Mouse (Mus musculus): ENCODE measurements around the gene Fundc1.
A peak's percentile ranks its signal among the peaks of the same experiment; 100 is the strongest.
"Not testable (repeated sequence)": the region's sequence is repeated elsewhere in the genome, so short reads cannot be mapped to it uniquely, and the experiment has no call there.

Fundc1 gene

DNA sequence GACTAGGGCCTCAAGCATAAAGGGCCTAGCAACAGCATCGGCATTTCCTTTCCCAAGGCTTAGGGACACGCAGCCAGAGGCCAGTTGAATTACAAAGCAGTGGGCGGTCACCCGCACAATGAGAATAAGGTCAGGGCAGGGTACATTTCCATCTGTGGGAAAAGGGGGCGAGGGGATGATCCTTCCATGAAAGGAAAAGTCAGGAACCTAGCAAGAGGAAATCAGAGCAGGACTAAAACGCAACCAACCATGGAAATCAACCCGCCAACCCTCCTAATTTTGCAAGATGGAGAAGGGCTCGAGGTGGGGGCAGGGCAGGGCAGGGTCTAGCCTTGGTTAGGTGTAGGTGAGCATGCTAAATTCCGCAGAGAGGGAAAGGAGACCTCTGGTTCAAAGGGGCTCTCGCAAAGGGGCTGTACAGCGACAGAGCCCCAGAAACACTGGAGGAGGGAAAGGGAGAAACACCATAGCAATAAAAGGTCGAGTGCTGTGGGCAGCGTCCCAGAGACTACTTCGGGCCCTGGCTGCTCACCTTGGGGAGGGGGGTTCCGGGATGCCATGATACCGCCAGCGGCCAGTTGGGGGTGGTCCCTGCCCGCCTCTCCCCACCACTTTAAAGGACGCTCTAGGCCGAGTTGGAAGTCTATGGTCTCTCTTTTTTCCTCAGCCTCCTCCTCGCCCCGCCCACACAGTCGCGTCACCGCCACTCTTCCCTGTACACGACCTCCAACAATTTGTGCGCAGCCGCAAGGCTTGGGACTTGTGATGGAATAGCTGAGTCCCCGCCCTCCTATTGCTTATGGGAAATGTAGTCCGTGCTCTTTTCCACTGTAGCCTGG is at the start of gene Fundc1:
Gene Fundc1 (minus strand): TSS at position 705 of the 839 bp plus-strand sequence.
- peak; percentile 93 for DNase-seq (ENCODE audit: low read depth, low spot score)

DNA sequence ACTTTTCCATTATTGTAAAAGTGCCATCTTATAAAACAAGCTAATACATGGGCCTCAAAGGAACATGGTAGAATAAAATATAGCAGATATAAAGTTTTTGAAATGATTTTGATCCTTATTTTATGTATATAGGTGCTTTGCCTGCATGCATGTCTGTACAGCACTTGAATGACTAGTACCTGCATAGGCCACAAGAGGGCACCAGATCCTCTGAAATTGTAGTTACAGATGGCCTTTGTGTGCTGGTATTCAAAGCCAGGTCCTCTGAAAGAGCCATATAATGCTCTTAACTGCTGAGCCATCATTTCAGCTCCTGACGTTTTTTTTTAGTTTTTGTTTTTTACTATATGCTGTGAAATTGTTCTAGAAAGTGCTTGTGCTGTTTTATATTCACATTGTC is 39.1 kb upstream of the Fundc1 start:
- peak; percentile 2 for DNase-seq (ENCODE audit: low read depth, low spot score)

DNA sequence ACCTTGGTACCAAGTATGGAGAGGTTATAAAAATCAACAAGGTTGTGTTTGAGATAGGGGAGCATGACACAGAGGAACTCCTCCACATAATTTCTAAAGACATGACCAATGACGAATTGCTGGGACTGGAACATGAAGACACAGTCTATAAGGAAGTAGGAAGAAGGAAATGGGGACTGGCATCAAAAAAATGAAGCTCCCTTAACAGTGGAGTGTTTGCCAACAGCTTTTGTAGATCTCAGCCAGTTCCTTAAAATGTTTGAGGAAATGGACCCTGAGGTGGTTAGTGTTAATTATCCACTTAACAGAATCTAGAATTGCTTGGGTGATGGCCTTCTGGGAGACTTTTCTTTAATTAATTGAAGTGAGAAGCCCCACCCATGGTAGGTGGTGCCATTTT is 36.6 kb upstream of the Fundc1 start:
- no peak for DNase-seq (ENCODE audit: low read depth, low spot score)

DNA sequence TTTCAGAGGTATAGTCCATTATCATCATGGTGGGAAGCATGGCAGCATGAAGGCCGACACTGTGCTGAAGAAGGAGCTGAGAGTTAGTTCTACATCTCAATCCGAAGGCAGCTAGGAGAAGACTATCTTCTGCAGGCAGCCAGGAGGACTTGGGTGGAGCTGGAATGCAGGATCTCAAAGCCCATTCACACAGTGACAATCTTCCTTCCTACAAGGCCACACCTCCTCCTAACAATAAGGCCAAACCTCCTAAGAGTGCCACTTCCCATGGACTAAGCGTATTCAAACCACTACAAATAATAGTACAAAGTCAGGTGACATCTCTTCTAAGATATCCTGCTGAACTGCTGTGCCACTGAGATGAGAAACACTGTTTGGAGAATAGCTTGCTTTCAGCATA is 35.5 kb upstream of the Fundc1 start:
- no peak for DNase-seq (ENCODE audit: low read depth, low spot score)

DNA sequence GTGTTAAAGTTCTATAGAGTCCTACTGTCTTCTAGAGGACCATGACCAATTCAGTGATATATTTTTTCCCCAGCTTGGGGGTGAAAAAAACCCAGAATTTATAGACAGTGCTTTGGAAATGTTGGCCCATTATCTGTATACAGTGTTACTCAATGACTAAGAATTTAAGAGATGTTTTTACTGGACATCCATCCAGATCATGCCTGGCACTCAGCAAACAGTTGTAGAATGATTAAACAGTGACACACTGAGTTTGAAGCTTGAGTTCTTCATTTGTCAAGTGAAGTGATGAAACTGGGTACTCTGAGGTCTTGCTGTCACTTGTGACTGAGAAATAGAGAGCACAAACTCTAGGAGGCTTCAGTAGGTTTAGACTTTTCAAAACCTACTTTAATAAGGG is 21.2 kb upstream of the Fundc1 start:
- no peak for DNase-seq (ENCODE audit: low read depth, low spot score)

DNA sequence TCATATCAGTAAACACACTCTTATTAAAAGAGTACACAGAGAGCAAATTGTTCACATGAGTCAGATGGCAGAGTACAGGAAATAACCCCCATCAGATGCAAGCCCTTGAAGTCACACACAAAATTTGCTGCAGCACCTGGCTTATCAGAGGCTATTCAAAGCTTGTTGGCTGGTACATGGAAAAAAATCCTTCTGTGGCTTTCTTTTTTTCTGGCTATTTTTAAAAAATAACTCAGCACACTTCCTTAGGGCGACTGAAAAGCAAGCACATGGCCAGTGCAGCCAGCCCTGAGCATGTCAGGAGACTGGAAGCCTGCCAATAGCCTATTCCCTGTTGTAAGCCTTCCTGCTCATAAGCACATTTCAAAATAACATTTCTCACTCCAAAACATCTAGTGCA is 18.6 kb upstream of the Fundc1 start:
- peak; percentile 5 for DNase-seq (ENCODE audit: low read depth, low spot score)

DNA sequence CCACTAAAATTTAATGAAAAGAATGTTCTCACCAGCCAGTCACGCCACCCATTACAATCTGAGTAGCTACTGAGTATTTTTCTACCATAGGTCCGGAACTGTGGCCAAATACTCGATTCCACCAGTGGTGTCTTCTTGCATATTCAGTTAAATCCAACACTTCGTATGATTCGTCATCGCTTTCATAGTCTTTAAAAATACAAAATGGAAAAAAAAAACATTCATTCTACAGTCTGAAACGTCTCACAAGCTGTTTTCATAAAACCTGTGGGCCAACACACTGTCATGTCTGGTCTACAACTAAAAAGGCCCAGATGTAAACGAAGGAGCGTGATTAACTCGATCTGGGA is 879 bp downstream of the Fundc1 start:
- DNase-seq (ENCODE audit: low read depth, low spot score) = no peak

DNA sequence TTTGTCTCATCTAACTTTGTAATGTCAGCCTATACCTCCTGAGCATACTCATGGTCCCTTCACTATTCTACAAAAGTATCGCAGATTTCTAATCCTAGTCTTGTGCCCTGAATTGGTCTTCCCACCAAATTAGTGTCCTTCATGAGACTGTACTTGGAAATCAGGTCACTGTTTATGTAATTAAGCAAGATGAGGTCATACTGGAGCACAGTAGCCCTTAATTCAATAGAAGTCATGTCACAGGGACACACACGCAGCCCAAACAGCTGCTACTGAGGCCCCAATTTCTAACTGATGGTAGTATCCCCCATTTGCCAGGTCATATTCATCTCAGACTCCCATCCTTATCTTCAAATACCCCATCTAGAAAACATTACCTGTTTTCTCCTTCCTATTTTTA is 3.5 kb downstream of the Fundc1 start:
- DNase-seq (ENCODE audit: low read depth, low spot score) = no peak

DNA sequence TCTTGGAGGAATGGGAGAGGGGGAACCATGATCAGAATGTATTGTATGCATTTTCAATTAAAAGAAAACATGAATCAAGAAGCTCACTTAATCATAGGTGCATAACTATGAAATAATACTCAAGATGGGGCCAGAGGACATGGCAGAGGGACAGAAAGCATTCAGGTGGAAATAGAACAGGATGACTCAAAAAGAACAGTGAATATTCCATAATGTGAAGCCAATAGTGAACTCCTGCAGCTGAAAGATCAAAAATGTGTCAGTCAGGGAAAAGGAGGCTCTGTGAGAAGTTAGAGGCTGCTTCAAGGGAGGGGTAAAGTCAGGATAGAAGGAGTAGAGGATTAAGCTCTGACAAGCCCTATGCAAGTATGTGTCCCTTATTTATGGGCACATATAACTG is 6.4 kb downstream of the Fundc1 start:
- no peak for DNase-seq (ENCODE audit: low read depth, low spot score)

DNA sequence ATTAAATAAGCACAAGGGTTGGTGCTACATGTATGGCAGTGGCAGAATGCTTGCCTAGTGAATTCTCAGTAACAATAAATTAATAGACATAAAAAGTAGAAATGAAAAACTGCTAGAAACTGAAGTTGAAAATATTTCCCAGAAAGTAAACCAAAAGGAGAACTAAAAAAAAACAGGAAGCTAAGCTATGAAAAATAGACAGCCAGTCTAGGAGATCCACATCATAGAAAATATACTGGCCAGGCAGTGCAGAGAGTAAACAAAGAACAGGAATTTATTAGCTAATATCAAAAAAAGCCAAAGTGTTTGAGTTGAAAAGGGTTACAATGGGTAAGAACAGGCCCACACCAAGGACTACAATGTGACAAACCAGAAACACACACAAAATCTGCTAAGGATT is 7.4 kb downstream of the Fundc1 start:
- no peak for DNase-seq (ENCODE audit: low read depth, low spot score)

DNA sequence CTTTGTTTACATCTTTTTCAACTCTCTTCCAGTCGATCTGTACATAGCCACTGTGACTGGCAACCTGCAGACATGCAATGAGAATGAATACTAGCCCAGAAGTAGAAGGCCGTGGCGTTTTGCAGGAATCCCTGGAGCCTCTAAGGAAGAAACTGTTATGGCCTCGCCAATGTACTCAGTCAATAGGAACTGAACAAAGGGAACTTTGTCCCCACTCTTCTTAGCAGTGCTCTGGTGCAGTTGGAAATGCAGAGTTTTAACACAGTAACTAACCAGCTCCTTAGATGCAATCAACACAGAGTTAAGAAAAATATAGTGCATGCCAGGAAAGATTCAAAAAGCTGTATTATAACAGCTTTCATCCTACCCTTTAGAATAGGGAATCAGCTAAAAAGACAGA is 13.4 kb downstream of the Fundc1 start:
- DNase-seq (ENCODE audit: low read depth, low spot score) = no peak

DNA sequence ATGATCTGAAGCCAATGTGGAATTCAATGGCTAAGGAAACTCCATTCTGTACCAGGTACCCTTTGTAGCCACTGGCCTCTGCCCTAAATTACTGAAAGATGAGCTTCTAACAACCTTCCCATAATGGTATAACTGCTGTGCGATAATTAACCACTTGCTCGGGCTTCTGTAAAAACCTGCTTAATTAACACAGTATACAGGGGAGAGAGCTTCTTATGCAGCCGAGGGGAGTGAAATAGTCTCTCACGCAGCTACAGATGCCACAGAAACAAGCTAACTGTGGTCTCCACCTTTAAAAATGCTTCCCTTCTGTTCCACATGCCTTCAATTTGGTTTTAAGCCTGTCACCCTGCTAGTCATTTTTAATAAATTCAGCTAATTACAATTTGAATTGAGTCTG is 17.6 kb downstream of the Fundc1 start:
- no peak for DNase-seq (ENCODE audit: low read depth, low spot score)

DNA sequence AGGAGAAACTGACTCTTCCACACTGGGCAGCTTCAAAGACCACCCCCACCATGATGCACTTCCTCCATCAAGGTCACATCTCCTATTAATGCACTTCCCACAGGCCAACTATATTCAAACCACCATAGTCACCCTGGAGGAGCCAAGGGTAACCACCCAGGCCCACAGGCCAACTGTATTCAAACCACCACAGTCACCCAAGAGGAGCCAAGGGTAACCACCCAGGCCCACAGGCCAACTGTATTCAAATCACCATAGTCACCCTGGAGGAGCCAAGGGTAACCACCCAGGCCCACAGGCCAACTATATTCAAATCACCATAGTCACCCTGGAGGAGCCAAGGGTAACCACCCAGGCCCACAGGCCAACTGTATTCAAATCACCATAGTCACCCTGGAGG is 20.5 kb downstream of the Fundc1 start:
- not testable (repeated sequence) for DNase-seq (ENCODE audit: low read depth, low spot score)

DNA sequence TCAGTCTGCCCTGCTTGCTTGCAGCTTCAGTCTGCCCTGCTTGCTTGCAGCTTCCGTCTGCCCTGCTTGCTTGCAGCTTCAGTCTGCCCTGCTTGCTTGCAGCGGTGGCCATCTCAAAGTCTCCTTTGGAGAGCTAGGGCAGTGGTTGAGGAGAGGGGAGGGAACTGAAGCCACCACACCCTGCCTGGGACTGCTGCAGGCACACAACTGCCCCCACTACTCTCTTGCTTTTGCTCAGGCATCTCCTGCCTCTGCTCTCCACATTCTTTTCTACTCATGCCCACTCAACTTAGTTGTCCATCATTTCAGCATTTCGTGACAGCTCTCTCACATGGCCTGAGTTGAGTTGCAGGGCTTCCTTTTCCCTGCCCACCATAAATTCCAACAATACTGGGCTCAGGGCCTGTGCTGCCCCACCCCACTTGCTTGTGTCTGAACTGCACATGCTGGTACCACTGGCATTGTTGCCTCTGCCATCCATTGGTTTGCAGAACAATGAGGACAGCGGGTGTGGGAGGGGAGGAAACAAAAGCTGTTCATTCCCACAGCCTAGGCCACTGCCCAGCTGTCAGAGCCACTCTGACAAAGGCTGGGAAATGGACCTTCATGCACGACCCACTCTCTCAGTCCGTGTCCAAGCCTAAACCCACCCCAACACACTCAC is 24.9 kb downstream of the Fundc1 start:
- no peak for DNase-seq (ENCODE audit: low read depth, low spot score)

DNA sequence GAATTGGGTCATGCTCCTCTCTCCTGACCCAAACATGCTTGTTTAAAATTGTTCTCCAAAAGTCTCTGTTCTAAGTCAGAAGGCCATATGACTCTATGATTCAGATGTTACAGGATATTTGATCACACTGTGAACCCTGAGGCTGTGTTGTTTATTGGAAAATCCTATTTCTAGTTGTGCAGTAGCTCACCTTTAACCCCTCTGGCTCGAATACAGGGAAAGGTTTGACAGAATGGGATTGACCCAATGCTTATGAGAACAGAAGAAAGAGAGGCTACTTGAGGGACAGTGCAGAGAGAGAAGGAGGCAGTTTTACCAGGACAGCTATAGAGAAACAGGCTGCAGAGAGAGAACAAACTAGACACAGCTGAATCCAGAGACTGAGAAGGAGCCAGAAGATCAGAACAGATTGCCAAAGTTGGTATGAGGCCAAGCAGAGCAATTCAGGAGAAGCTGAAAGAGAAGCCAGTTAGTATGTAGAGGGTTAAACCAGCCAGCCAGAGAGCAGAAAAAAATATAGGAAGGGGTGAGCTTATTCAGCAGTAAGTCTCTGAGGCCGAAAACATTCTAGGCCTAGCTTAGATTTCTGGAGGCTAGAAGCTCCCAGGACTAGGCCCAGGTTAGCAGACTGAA is 27.1 kb downstream of the Fundc1 start:
- no peak for DNase-seq (ENCODE audit: low read depth, low spot score)

DNA sequence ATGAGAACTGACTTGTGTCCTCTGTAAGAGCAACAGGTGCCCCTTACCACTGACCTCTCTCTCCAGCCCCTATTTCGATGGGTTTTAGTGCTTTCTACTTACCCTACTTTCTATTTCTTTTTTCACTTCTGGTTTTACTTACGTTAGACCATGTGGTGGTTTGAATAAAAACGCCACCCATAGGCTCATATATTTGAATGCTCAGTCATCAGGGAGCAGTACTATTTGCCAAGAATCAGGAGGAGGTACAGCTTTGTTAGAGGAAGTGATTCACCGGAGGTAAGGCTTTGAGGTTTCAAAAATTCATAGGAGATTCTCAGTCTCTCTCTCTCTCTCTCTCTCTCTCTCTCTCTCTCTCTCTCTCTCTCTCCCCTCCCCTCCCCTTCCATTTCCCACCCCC is 34.4 kb downstream of the Fundc1 start:
- DNase-seq (ENCODE audit: low read depth, low spot score) = no peak

DNA sequence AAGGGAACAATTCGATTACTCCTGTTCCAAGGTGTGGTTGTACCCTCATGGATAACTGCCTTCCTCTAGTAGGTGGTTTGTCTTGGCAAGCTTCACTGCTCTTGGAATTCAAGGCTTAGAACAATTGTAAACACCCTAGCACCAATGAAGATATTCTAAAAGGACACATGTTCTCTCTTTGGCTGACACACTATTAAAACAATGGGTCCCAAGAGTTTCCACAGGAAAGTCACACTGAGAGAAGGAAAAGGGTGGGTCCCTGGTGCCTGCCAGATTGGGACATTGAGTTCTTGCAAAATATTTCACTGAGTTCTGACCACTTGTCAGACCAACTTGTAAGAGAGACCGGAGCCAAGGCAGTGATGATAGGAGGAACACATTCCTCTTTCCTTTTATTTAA is 45.1 kb downstream of the Fundc1 start:
- no peak for DNase-seq (ENCODE audit: low read depth, low spot score)

DNA sequence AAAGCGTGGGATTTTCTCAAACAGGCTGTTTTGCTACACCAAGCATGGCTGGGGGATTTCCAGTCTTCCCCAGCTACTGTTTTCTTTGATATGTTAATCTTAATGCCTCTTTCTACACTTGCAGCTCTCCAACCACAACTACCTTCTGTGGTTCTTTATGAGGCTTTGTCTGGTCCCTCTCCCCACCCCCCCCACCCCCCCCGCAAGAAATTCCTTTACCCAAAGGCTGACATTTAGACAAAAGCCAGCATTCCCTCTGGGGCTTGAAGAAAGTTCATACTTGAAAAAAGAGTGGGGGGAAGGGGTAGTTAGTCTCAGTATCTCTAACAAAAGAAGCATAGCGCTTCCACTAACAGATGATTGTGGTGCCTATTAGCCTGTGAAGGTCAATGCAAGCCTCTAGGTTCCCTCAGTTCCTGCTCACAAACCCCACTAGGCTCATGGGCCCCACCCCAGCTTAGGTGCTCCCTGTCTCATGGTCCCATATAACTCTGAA is 50.9 kb downstream of the Fundc1 start:
- DNase-seq (ENCODE audit: low read depth, low spot score) = peak; percentile 26

DNA sequence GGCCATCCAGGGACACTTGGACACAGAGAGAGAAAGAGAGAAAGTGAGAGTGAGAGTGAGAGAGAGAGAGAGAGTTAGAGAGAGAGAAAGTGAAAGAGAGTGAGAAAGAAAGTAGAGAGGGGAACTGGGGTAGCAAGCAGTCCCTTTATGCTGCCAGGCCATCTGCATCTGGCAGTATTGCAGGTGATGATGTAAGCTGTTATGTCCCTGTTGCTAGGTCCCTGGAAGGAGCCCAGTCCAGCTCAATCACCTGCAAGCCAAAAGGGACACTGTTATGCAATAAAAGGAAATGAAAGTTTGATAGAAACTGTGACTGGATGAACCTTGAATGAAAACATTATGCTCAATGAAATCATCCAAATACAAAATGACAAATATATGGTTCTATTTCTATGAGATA is 52.0 kb downstream of the Fundc1 start:
- DNase-seq (ENCODE audit: low read depth, low spot score) = no peak

DNA sequence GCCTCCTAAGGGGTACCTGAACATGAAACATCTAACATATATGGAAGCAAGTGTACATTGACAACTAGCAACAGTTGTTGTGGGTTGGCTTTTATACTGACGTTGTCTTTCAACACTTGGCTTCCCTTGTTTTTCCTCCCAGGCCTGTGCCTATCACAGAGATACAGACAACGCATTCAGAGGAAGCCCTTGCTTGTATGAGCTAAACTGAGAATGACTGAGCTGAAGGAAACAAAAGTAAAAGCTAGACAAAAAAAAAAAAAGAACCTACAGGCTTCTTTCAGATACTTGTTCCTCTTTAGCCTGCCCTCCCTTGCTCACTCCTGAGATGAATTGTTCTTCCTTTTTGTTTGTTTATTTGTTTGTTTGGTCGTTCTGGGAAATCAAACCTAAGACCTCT is 58.1 kb downstream of the Fundc1 start:
- peak; percentile 12 for DNase-seq (ENCODE audit: low read depth, low spot score)

DNA sequence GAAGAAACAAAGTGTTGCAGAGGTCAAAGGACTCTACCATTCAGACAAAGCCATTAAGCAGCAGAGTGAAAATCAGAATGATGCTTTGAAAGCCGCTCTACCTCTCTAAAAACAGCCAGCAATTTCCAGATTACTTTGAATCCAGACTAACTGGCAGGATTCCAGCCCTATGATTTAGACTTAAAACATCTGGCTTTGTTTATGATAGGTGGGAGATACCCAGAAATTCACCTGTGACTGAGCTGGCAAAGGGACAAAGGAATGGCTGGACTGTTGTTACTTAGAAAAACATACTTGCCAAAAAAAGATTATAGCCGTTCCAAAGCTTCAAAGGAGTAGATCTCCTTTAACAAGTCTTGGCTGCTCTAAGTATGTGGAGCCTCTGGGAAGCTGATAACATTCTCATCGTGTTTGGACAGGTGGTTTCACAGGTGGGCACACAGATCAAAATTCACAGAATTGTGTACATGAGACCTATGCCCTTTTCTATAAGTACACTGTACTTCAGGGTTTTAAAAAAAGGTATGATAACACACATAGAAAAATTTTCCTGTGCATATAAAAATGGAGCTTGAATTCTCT is 60.0 kb downstream of the Fundc1 start:
- DNase-seq (ENCODE audit: low read depth, low spot score) = no peak

Measured in CD4-positive helper T cell, adult 2 months (primary cell).